Mouse (Mus musculus) neural tube, embryonic 11.5 days (tissue): ENCODE results near the gene 3110018I06Rik. TPM values are rescaled to one million over a fixed set of nuclear protein-coding genes. Genes with fewer than 3 reads are reported as not detected.

Experiments used
- ATAC-seq: fragments of 200-750 bp; cut with Nextera tagmentation; 2 replicates; pipeline ENCODE4 v1.8.0; 2017; ENCODE audit warnings: moderate number of reproducible peaks, mild to moderate bottlenecking, moderate TSS enrichment, moderate library complexity; ENCODE audit not compliant: insufficient read depth, low FRiP score, low TSS enrichment
- DNase-seq: peaks from one replicate; pipeline ENCODE4 v3.0.0-alpha.2; 2015; ENCODE audit warnings: low spot score
- H3K27ac ChIP-seq: fragments of 300-500 bp; sonication (generic); 2 replicates; pipeline ENCODE4 v1.5.1; 2014; ENCODE audit warnings: low read depth, mild to moderate bottlenecking, low read length
- H3K27me3 ChIP-seq: fragments of 300-500 bp; sonication (generic); 2 replicates; pipeline ENCODE4 v1.6.1; 2014; ENCODE audit warnings: mild to moderate bottlenecking, low read length, mixed read lengths; ENCODE audit not compliant: control insufficient read depth, insufficient read depth
- H3K36me3 ChIP-seq: fragments of 300-500 bp; sonication (generic); 2 replicates; pipeline ENCODE4 v1.6.1; 2014; ENCODE audit warnings: mild to moderate bottlenecking, low read length, moderate library complexity, mixed read lengths; ENCODE audit not compliant: control insufficient read depth, insufficient read depth
- H3K4me1 ChIP-seq: fragments of 300-500 bp; sonication (generic); 2 replicates; pipeline ENCODE4 v1.6.1; 2014; ENCODE audit warnings: low read length, mixed read lengths; ENCODE audit not compliant: control insufficient read depth, insufficient read depth
- H3K4me2 ChIP-seq: fragments of 300-500 bp; sonication (generic); 2 replicates; pipeline ENCODE4 v1.6.1; 2014; ENCODE audit warnings: low read depth, mild to moderate bottlenecking, moderate library complexity
- H3K4me3 ChIP-seq: fragments of 300-500 bp; sonication (generic); 2 replicates; pipeline ENCODE4 v1.5.1; 2014; ENCODE audit warnings: low read depth, low read length
- H3K9ac ChIP-seq: fragments of 300-500 bp; sonication (generic); 2 replicates; pipeline ENCODE4 v1.6.1; 2014; ENCODE audit warnings: mild to moderate bottlenecking, low read length
- H3K9me3 ChIP-seq: fragments of 300-500 bp; sonication (generic); 2 replicates; pipeline ENCODE4 v1.6.1; 2016; ENCODE audit warnings: low read length; ENCODE audit not compliant: control insufficient read depth
- WGBS: fragments of 180-500 bp; shearing (Covaris S2); extraction: QIAGEN DNeasy Blood & Tissue Kit; methylation state at CpG from one replicate; pipeline ENCODE4 v1.1.7; 2014; 5-methylcytosine and 5-hydroxymethylcytosine counted together
- polyA plus RNA-seq: library from polyadenylated mRNA; unstranded; fragments of >200 nt; fragmentation: Nextera tagmentation; extraction: Ambion mirVana; gene quantifications from 2 replicates; pipeline ENCODE4 v1.2.1, GENCODE M21; 2014

The 3110018I06Rik gene
- polyA plus RNA-seq, 1 experiment from 2014 or later: not detected

DNA sequence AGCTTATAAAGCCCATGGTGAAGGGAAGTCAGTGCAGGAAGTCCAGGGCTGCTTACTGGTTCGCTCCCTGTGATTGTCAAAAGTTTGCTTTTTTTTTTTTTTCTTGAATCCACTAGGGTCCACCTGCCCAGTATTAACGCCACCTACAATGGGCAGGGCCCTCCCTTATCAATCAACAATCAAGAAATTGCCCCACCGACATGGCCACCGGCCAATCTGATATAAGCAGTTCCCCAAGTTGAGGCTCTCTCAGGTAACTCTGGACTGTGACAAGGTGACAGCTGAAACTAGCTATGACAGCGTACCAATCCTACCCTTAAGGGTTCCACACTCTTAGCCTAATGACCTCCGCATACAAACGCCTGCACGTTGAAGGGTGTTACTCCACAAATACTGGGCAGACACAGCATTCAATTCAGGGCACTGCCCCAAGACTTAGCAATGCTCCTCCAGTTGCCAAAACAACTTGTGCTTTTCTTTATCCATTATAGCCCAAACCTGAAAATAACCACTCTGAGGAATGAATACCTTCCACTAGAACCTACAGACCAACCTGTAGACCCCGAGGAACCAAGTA, 21.3 kb downstream of the 3110018I06Rik start:
- no peak overlapping the region for H3K9ac ChIP-seq
- ATAC-seq (no peak), DNase-seq (no peak)
- no peaks in the 10 kb centered on the region for H3K27me3 ChIP-seq
- no peaks in the 10 kb centered on the region for H3K9me3 ChIP-seq
- 92% methylated on average over 9 of the region's 9 CpGs for WGBS
- no peak overlapping the region for H3K27ac ChIP-seq
- H3K36me3 ChIP-seq: no peaks in the 10 kb centered on the region
- no peak overlapping the region for H3K4me2 ChIP-seq
- H3K4me1 ChIP-seq: no peaks in the 10 kb centered on the region
- no peak overlapping the region for H3K4me3 ChIP-seq

DNA sequence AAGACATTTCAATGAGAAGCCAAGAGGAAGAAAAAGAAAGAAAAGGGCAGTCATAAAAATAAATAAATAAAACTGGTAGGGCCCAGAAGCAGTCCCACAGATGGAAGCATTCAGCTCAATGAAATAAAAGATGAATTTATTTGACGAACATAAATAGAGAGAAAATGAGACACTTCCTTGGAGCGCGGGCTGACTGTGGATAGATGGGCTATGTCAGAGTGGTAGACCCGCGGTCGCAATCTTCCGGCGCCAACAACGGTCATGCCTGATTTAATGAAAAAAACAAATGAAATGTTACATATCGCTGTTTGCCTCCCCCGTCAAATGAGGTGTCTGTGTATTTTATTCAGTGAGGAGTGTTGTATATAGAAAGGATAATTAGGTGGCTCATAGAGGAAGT, 22.7 kb downstream of the 3110018I06Rik start:
- Histone ChIP-seq H3K36me3 (no peaks in the 10 kb centered on the region), H3K4me1 (no peaks in the 10 kb centered on the region), H3K9me3 (no peaks in the 10 kb centered on the region), H3K4me2 (no peak overlapping the region), H3K27ac (no peak overlapping the region), H3K4me3 (no peak overlapping the region), H3K9ac (no peak overlapping the region), H3K27me3 (no peaks in the 10 kb centered on the region)
- ATAC-seq (no peak), DNase-seq (no peak)
- 93% methylated on average over 11 of the region's 11 CpGs for WGBS

DNA sequence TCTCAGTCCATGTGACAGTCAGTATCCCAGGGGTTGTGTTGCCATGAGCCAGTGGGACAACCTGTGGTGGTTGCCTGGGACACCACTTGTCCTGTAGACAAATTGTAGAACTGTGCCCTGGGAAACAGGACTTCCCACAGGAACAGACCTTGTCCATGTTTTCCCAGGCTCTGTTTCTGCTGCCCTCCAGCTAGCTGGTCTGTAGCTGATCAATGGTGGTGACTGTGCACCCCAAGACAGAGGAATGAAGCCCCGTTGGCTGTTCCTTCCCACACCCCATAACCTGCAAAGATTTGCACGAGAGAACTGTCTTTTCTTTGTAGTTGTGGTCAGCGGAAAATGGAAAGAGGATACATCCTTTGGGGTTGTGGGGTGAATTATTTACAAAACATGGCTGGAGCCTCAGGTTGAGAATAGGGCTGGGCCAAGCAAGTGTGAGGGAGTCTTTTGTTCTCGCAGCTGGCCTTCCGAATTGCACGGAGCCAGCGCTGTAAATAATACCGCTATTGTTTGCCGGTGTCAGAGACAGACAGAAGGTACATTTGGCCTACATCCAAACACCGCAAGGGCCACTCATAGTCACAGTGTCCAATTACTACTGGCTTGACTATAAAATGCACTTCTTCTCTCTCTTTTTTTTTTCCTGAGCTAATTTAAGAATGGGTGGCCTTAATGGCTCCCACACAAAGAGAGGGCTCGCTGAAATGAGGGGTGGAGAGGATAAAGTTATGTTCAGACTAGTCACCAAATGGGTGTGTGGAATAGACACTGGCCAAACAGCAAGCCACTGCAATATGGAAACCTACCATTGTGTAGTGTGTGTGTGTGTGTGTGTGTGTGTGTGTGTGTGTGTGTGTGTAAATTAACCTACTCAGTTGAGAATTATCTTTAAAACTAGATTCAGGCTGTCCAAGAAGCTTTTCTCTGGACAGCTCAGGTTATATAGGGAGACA, 28.1 kb downstream of the 3110018I06Rik start:
- 18% methylated on average over 11 of the region's 11 CpGs for WGBS
- peak overlapping the region; percentile 40; the same call in 1 of the 2 replicates for H3K27ac ChIP-seq
- no peaks in the 10 kb centered on the region for H3K27me3 ChIP-seq
- no peak overlapping the region for H3K4me2 ChIP-seq
- H3K9me3 ChIP-seq: no peaks in the 10 kb centered on the region
- H3K9ac ChIP-seq: no peak overlapping the region
- H3K36me3 ChIP-seq: no peaks in the 10 kb centered on the region
- DNase-seq (peak; percentile 66), ATAC-seq (peak; percentile 79)
- no peak overlapping the region for H3K4me3 ChIP-seq
- H3K4me1 ChIP-seq: no peaks in the 10 kb centered on the region

DNA sequence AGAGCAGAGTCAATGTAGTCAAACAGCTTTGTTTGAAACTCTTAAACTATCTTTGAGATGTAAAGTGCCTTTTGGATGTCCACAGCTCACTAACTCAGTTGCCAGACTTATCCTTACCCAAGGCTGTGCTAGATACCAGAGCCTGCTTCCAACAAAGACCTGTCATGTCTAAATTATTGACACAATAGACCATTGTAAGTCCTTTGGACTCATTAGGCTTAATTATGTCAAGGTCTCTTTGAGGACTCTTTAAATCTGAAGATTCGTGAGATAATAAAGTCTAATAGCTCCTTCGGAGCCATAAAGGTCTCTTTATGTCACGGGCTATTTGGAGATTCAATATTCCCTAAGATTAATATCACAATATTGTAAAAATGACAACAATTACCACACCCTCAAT, 32.5 kb downstream of the 3110018I06Rik start:
- Histone ChIP-seq H3K4me1 (no peaks in the 10 kb centered on the region), H3K4me2 (no peak overlapping the region), H3K9me3 (no peaks in the 10 kb centered on the region), H3K27ac (no peak overlapping the region), H3K36me3 (no peaks in the 10 kb centered on the region), H3K4me3 (no peak overlapping the region), H3K9ac (no peak overlapping the region), H3K27me3 (no peaks in the 10 kb centered on the region)
- DNase-seq (no peak), ATAC-seq (no peak)
- WGBS: 76% methylated on average over 3 of the region's 3 CpGs

DNA sequence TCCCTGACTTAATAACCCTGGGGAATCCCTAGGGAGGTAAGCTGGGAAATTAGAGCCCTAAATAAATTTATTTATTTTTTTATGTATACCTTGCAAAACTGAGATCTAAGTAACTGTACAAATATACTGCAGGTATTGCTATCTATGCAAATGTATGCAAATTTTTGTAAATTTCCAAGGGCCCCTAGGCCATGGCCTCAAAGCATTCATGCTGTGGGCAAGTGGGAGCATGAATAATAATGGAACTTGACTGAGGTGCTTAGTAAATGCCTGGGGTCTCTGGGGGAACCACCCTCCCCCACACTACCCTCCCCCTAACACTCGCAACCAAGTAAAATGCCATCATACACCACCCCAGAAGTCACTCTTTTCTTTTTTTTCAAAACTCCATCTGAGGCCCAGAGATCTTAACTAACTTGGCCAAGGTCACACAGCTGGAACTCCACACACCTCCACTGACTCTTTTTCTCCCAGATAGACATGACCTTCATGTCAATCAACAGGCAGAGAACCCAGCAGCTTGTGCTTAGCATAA, 40.0 kb downstream of the 3110018I06Rik start:
- H3K9me3 ChIP-seq: no peaks in the 10 kb centered on the region
- no peaks in the 10 kb centered on the region for H3K4me1 ChIP-seq
- H3K9ac ChIP-seq: no peak overlapping the region
- 54% methylated on average over 1 of the region's 1 CpGs for WGBS
- ATAC-seq (no peak), DNase-seq (no peak)
- no peak overlapping the region for H3K4me3 ChIP-seq
- no peak overlapping the region for H3K4me2 ChIP-seq
- no peaks in the 10 kb centered on the region for H3K27me3 ChIP-seq
- no peaks in the 10 kb centered on the region for H3K36me3 ChIP-seq
- H3K27ac ChIP-seq: no peak overlapping the region

DNA sequence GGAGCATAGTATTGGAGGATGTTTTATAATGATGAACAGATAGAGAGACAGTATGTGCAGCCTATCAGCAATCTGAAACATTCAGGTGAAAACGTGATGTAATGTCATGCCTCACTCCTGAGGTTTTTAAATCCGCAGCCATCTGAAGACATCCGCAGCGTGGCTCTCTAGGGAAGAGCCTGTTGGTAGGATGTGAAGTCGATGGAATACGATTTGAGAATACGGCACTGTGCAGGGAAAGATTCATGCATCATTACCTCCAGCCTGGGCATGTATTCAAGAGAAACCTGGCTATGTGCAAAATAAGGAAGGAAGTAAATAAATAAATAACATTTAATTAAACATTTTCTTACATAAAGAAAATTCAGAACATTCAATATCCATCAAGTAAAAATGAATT, 44.4 kb downstream of the 3110018I06Rik start:
- no peak overlapping the region for H3K4me2 ChIP-seq
- no peaks in the 10 kb centered on the region for H3K9me3 ChIP-seq
- no peaks in the 10 kb centered on the region for H3K4me1 ChIP-seq
- DNase-seq (no peak), ATAC-seq (no peak)
- H3K36me3 ChIP-seq: no peaks in the 10 kb centered on the region
- no peak overlapping the region for H3K27ac ChIP-seq
- H3K9ac ChIP-seq: no peak overlapping the region
- H3K27me3 ChIP-seq: no peaks in the 10 kb centered on the region
- no peak overlapping the region for H3K4me3 ChIP-seq
- WGBS: 87% methylated on average over 7 of the region's 7 CpGs
